Mouse (Mus musculus) thymus, postnatal 4 days (tissue): Measurements from ENCODE around the gene Slc38a6.

Source experiments
- DNase-seq: peaks from one replicate; pipeline ENCODE4 v3.0.0; 2021

Slc38a6 gene

GRCm38 (mm10) chr12:73357736-73358135, 71.2 kb downstream of the Slc38a6 start:
- DNase-seq: no peak

DNA sequence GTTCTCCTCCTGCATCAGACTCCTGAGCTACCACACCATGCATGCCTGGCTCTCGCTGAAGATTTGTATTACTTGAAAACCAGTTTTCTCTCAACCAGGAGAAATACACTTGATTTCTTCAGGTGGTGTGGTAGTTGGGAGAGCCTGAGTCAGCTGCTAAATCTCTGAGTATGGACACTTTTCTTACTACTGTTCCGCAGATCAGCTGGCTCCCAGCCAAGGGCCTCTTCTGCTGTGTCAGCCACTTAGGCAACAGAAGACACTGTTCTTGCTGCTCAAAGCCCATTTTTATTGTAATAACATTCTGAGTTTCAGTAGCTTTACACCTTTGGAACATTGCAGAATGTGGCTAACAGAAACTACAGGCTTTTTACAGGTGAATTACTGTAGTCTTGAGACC, 72.1 kb downstream of the Slc38a6 start:
- no peak for DNase-seq

DNA sequence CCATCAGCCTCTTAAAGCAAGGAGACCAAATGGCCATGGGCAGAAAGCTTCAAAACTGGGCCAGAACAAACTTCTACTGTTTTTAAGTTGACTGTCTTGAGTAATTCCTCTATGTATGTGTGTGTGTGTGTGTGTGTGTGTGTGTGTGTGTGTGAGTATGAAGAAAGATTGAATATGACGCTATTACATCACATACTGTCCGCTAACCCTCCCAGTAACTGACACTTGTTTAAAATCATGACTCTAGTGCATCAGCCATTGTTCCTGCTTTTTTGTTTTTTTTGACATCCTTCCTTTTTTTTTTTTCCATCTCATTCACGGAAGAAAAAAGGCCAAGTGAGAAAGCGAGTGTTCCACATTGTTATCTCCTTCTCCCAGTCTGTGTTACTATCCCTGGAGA, 72.9 kb downstream of the Slc38a6 start:
- no peak for DNase-seq

GRCm38 (mm10) chr12:73361201-73361600, 74.6 kb downstream of the Slc38a6 start:
- no peak for DNase-seq

GRCm38 (mm10) chr12:73363401-73363800, 76.8 kb downstream of the Slc38a6 start:
- DNase-seq: no peak

DNA sequence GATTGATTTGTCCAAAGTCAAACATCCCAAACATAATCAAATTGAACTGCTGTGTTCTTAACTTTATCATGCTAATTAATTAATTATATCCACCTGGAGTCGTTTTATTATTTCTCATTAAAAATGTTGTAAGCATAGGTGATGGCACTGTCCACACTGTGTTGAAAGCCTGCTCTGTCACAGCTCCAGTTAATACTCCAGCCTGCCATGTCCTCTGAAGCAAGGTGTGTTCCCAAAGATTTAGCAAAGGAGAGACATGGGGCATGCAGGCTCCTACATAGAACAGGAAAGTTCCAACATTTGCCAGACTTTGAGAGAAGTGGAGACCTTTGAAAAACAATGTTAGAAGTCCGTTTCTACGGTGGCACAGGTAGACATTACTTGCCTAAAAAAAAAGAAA, 77.4 kb downstream of the Slc38a6 start:
- no peak for DNase-seq

DNA sequence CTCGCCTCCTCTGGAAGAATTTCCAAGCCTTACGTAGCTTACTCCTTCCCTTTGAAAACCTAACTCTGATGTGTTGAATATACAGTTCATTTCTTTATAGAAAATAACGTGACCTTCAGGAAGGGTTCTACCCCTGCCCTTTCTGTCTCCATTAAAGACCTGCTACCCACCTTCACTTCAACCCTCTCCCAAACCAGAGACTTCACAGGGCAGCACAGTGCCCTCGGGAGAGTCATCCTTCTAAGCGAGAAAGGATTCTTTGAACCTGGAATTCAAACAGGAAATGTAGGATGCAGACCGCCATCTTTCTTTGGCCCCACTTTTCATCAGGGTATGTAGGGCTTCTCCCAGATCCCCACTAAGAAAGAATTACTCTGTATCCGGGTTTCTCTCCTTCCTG, 80.0 kb downstream of the Slc38a6 start:
- no peak for DNase-seq

DNA sequence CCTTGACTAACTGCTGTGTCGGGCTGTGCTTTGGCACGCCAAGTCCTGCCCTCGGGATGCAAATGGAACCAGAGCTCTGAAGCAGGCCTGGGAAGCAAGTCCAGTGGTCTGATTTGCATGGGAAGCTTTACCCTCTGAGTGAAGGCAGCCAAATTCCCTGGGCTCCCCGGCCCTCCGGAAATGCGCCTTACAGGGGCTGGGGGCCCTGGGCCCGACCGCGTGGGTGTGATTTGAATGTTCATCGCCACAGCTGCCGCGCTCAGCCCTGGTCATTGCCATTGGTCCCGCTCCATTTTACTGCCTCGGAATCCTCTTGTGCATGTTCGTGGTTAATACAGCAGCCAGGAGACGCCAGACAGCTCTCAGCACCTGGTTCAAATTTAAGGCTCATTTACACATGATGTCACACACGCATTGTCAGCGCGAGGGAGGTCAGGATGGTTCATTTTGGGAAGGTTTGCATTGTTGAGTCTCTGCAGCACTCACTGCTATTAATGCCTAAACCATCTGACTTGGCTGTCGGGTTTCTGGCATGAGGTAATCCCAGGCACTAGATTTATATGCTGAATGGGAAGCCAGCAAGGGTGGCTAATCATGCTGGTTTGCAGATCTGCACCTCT, 81.0 kb downstream of the Slc38a6 start:
- DNase-seq: peak; percentile 36

DNA sequence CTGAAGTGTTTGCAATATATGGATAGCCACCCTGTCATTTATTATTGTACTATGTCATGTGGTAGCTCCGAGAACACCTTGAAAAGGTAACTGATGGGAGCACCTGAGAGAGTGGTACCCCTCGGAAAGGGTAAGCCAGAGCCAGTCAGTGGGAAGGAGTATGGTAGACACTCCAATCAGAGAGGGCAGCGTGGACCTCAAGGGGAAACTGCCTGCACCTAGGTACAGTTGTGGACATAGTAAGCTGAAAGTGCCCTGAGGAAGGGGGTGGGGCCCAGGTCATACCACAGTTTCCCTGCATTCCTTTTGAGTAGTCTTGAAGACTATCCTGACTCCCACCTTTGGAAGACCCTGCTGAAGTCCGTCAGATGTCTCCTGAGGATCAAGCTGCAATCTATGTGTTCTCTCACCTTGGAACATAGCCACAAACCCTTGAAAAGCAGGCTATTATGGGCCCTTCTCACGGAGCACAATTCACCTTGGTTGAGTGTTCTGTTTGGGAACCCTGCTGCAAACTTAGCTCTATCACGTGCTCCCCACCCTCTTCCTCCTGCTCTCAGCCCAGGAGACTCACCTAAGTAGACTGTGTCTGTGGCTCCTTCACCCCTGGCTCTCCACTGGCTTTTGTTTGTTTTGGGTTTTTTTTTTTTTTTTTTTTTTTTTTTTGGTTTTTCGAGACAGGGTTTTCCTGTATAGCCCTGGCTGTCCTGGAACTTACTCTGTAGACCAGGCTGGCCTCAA, 82.5 kb downstream of the Slc38a6 start:
- no peak for DNase-seq

- no peak for DNase-seq
These were observed 83.9 kb downstream of the Slc38a6 start for GRCm38 (mm10) chr12:73370367-73370944.

DNA sequence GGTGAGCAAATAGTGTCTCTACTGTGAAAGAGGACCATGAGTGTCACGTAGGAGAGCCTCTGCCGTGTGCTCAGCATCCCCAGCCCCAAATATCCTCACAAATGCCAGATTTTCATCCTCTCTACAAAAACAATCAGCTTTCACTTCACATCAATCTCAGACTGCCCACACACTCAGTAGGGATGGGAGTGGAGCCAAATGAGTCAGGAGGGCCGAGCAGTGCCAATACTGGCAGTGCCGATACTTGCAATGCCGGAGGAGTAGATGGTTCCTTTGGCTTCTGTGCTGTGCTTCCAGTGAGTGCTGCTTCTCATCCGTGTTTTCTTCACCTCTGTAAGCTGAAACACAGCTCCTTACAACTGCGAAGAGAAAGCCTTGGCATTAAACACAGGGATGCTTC, 84.6 kb downstream of the Slc38a6 start:
- no peak for DNase-seq

DNA sequence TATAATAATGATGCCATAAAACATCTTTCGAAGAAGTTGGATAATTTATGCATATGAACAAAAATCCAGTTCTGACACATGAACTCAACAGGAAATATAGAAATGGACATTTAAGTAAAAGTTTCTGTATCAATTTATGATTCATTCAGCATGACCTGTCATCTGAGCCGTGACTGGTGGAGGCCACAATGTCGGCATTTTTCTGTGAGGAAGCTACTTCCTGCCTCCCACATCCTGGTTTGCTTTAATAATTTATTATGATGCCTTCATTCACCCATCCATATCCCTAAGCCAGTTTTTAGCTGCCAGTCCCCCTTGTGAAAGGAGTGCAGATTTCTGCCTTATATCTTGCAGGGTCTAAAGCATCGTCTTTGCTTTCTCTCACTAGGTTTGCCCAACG, 91.4 kb downstream of the Slc38a6 start:
- DNase-seq: no peak

DNA sequence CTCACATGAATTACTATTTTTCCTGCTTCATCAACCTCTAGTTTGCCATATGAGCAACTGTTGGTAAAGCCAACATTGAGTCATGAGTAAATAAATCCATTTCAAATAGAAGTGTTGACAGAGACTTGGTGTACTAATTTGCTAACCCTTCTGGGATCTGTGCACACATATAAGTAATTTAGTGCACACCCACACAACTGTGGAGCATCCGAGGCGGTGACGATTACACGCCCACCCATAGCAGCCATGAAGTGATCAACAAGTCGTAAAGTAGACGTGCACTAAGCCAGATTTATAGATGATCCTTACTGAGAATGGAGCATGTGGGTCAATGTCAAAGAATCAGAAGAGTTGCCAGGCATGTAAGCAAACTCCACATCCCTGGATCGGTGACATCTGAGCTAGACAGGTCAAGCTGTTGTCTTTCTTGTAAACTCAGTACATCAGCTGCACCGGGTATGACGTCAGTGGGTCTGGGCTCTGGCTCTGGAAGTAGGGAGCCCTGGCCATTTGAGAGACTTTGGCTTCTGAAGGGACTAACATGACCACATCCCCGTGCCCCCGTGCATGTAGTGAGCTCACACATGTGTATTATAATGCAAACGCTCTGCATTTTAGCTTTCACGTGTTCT, 92.3 kb downstream of the Slc38a6 start:
- DNase-seq: no peak

- peak; percentile 57 for DNase-seq
These were observed 94.2 kb downstream of the Slc38a6 start for GRCm38 (mm10) chr12:73380686-73381360.

DNA sequence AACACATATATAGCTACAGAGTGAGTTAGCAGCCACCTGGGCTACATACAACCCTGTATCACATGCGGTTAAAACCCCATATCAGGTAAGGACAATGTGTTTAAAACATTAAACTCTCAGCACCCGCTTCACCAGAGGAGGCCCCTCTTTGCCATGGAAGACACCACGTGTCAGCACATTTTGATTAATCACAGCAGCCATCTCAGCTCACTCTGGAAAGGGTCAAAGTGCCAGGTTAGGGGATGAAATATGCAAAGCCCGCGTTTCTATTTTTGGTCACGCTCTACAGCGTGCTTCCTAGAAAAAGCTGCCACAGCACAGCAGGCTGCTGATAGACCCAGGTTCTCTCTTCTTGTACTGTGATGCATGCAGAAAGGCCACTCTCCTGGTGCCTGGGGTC, 94.9 kb downstream of the Slc38a6 start:
- DNase-seq: peak; percentile 51

GRCm38 (mm10) chr12:73382290-73383178, 96.0 kb downstream of the Slc38a6 start:
- peak; percentile 80 for DNase-seq

DNA sequence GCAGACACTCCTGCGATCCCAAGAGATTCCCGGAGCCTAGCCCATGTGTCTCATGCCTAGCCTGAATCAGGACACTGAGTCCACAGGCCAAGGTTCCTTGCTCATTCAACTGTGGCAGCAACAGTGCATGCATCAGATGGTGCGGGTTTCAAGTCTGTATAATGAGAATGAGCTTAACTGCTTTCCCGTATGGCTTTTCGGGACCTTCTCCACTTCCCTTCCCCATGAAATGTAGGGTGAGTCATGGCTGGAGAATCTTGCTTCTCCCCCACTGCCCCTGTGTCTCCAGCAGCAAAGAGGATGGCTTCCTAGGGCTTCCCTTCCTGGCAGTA, 96.6 kb downstream of the Slc38a6 start:
- DNase-seq: no peak

DNA sequence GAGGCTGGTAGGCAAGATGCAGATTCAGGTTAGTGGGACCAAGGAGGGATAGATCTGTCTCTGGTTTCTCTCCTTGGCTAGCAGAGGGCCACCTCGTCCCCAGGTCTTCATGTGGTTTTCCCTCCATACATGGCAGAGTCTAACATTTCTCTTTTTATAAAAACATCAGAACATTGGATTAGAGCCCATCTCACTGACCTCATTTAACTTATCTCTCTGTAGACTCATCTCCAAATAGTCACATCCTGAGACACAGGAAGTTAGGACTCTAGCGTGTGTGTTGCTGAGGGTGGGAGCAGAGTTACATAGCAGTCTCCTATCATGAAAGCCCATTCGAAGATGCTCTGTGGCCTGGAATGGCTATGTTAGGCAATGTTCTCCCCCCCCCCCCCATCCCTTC, 97.3 kb downstream of the Slc38a6 start:
- peak; percentile 40 for DNase-seq

DNA sequence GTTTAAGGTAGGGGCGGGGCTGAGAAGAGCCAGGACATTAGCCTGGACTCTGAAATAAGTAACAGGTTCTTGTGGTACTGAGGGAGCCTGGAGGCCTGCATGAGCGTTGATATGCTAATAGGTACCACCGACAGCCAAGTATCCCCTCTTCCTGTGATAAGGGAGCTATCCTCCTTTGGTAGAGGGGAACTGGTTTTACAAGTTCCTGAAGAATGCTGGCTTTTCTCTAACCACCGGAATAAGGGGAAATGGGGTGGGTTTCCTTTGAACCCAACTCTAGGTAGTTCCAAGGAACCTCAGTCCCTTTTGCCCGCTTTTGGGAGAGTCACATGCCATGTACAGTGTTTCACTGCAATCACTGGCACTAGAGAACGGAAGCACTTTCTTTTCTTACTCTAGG, 98.2 kb downstream of the Slc38a6 start:
- DNase-seq: no peak

GRCm38 (mm10) chr12:73392507-73392906, 105.9 kb downstream of the Slc38a6 start:
- no peak for DNase-seq

GRCm38 (mm10) chr12:73393018-73393417, 106.4 kb downstream of the Slc38a6 start:
- DNase-seq: no peak

- no peak for DNase-seq
These were observed 107.3 kb downstream of the Slc38a6 start for GRCm38 (mm10) chr12:73393881-73394291.
